Mouse (Mus musculus) hindbrain, embryonic 13.5 days (tissue): ENCODE data around the gene Olfr104-ps. TPM values are rescaled to one million over a fixed set of nuclear protein-coding genes. Genes with fewer than 3 reads are reported as not detected.

ENCODE experiments used
- ATAC-seq: fragments of 200-750 bp; cut with Nextera tagmentation; 2 replicates; pipeline ENCODE4 v1.8.0; 2017; ENCODE audit warnings: moderate TSS enrichment; ENCODE audit not compliant: low FRiP score
- H3K27ac ChIP-seq: fragments of 300-500 bp; sonication (generic); 2 replicates; pipeline ENCODE4 v1.5.1; 2015; ENCODE audit warnings: inconsistent platforms, mild to moderate bottlenecking, moderate library complexity
- H3K27me3 ChIP-seq: fragments of 300-500 bp; sonication (generic); 2 replicates; pipeline ENCODE4 v1.6.1; 2015; ENCODE audit warnings: mild to moderate bottlenecking, inconsistent platforms
- H3K36me3 ChIP-seq: fragments of 300-500 bp; sonication (generic); 2 replicates; pipeline ENCODE4 v1.6.1; 2015; ENCODE audit warnings: mild to moderate bottlenecking, inconsistent platforms
- H3K4me1 ChIP-seq: fragments of 300-500 bp; sonication (generic); replicated peaks from 2 replicates; pipeline ENCODE4 v1.6.1; 2015; ENCODE audit warnings: inconsistent platforms
- H3K4me2 ChIP-seq: fragments of 300-500 bp; sonication (generic); 2 replicates; pipeline ENCODE4 v1.6.1; 2015; ENCODE audit warnings: inconsistent platforms, mild to moderate bottlenecking, moderate library complexity
- H3K4me3 ChIP-seq: fragments of 300-500 bp; sonication (generic); 2 replicates; pipeline ENCODE4 v1.5.1; 2015; ENCODE audit warnings: mild to moderate bottlenecking, inconsistent platforms
- H3K9ac ChIP-seq: fragments of 300-500 bp; sonication (generic); 2 replicates; pipeline ENCODE4 v1.6.1; 2015; ENCODE audit warnings: mild to moderate bottlenecking, inconsistent platforms
- H3K9me3 ChIP-seq: fragments of 300-500 bp; sonication (generic); 2 replicates; pipeline ENCODE4 v1.6.1; 2016; ENCODE audit warnings: inconsistent platforms
- WGBS: fragments of 180-500 bp; shearing (Covaris S2); methylation state at CpG from one replicate; pipeline ENCODE4 v1.1.7; 2015; 5-methylcytosine and 5-hydroxymethylcytosine counted together
- polyA plus RNA-seq: library from polyadenylated mRNA; unstranded; fragments of >200 nt; fragmentation: Nextera tagmentation; extraction: Ambion mirVana; gene quantifications from 2 replicates; pipeline ENCODE4 v1.2.1, GENCODE M21; 2015

Olfr104-ps gene
- polyA plus RNA-seq = not detected in 2 replicates

DNA sequence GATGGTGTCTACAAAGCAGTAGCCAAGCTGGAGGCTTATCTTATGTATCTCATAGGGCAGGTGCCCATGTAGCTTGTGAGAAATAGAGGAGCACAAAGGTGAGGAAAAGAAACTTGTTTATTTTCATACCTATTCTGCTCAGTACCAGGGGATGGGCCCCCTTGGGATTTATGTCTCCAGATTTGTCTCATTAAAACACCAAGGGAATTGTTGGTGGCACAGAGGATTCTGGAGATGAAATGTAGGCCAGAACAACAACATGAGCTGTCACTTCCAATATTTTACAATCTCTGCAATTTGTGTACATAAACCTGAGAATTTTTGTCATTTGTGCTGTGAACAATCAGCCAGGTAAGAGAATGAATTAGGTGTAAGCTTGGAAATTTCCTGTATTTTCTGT is at the start of gene Olfr104-ps:
Olfr104-ps (plus strand) TSS at position 301 of the 400 bp plus-strand sequence.
- no peak within 1 kb of the TSS for H3K27ac ChIP-seq

DNA sequence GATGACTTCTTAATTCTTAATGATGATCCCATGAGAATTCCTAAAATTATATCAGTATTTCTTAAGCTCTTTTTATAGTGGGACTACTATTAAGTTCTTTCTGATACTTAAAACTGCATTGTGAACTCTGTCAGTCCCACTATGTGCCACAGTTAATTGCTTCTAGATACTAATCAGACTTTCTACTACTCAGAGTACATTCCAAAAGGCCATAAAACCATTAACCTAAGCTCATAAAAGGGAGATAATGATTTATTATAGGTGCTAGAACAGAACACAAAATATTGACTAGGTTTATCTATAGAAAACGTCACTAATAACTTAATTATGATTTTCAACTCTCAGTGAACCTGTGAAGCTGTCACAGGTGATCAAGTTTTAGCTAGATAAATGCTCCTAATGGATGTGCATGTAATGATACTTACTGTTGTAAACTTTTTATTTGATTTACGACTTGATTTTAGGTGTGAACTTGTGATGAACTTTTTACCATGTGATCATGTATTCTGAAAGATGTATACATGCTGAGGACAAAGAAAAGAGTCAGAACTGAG is 49.2 kb upstream of the Olfr104-ps start:
- Histone ChIP-seq H3K9me3 (no peaks in the 10 kb centered on the region), H3K4me2 (no peak overlapping the region), H3K4me3 (no peak overlapping the region), H3K4me1 (no peaks in the 10 kb centered on the region), H3K27ac (no peak overlapping the region), H3K27me3 (no peaks in the 10 kb centered on the region), H3K9ac (no peak overlapping the region), H3K36me3 (no peaks in the 10 kb centered on the region)
- 53% methylated on average over 2 of the region's 2 CpGs for WGBS
- no peak for ATAC-seq

More for the DNA sequence above, at the start of gene Olfr104-ps:
- Histone ChIP-seq H3K9ac (no peak within 1 kb of the TSS), H3K36me3 (no peaks in the 10 kb centered on the region), H3K9me3 (no peaks in the 10 kb centered on the region), H3K27me3 (no peaks in the 10 kb centered on the region), H3K4me2 (no peak within 1 kb of the TSS), H3K4me1 (no peaks in the 10 kb centered on the region), H3K4me3 (no peak within 1 kb of the TSS)
- ATAC-seq = no peak

DNA sequence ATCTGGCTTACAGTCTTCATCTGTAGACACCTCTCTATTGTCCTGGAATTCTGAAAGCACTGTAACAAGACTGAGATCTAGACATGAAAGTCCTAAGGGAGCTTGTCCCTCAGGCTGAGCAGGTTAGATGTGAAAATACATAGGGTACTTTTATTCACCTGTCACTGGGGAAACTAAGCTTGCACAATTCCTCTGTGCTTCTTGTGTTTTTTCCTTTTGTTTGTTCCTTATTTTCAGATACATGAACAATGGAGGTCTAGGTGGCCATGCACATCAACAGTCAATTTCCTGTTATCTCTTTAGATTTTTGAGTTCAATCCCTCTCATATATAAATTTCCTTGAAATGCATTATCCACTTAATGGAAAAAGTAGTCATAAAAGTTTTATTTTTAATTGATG is 42.4 kb upstream of the Olfr104-ps start, which contains the start of gene Olfr102:
Olfr102 (minus strand) TSS at position 101 of the 400 bp plus-strand sequence.
- ATAC-seq = no peak

DNA sequence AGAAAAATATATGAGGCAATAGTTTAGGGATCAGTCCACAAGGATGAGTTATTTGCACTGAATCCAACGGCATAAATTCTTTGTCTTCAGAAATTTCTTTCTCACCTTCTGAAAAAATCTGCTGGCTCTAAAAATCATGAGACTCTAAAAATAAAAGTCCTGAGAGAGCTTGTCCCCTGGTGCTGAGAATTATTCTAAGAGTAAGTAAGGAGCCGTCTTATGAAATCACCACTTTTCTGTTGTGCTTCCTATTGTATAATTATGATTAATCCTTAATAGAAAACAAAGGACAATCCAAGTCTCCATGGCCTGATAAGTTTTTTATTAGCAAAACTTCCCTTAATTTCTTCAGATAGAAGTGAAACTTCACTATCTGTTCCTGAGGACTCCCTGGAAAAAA is 19.8 kb upstream of the Olfr104-ps start, which contains the start of gene Olfr103:
Olfr103 (minus strand) TSS at position 101 of the 400 bp plus-strand sequence.
- ATAC-seq = no peak
- Histone ChIP-seq H3K4me2 (no peak within 1 kb of the TSS), H3K9me3 (no peaks in the 10 kb centered on the region), H3K9ac (no peak within 1 kb of the TSS), H3K36me3 (no peaks in the 10 kb centered on the region), H3K4me1 (no peaks in the 10 kb centered on the region), H3K27ac (no peak within 1 kb of the TSS), H3K27me3 (no peaks in the 10 kb centered on the region), H3K4me3 (no peak within 1 kb of the TSS)
- 89% methylated on average over 2 of the region's 2 CpGs for WGBS

More for the DNA sequence above, 42.4 kb upstream of the Olfr104-ps start, which contains the start of gene Olfr102:
- Histone ChIP-seq H3K4me2 (no peak within 1 kb of the TSS), H3K36me3 (no peaks in the 10 kb centered on the region), H3K4me1 (no peaks in the 10 kb centered on the region), H3K27me3 (no peaks in the 10 kb centered on the region), H3K27ac (no peak within 1 kb of the TSS), H3K9ac (no peak within 1 kb of the TSS), H3K4me3 (no peak within 1 kb of the TSS), H3K9me3 (no peaks in the 10 kb centered on the region)

DNA sequence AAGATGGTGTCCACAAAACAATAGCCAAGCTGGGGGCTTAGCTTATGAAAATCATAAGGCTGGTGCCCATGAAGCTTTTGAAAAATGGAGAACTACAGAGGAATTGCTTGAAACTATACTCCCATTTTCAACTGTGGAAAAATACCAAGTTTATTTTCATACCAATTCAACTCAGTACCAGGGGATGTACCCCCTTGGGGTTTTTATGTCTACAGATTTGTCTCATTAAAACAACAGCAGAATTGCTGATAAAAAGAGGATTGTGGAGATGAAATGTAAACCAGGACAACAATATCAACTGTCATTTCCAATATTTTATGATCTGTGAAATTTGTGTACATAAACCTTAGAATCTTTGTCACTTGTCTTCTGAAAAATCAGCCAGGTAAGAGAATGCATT is 19.4 kb downstream of the Olfr104-ps start, which contains the start of gene Olfr105-ps:
Olfr105-ps (plus strand) TSS at position 301 of the 400 bp plus-strand sequence.
- Histone ChIP-seq H3K4me1 (no peaks in the 10 kb centered on the region), H3K27me3 (no peaks in the 10 kb centered on the region), H3K27ac (no peak within 1 kb of the TSS), H3K36me3 (no peaks in the 10 kb centered on the region), H3K9me3 (no peaks in the 10 kb centered on the region), H3K9ac (no peak within 1 kb of the TSS), H3K4me3 (no peak within 1 kb of the TSS), H3K4me2 (no peak within 1 kb of the TSS)
- ATAC-seq = no peak

DNA sequence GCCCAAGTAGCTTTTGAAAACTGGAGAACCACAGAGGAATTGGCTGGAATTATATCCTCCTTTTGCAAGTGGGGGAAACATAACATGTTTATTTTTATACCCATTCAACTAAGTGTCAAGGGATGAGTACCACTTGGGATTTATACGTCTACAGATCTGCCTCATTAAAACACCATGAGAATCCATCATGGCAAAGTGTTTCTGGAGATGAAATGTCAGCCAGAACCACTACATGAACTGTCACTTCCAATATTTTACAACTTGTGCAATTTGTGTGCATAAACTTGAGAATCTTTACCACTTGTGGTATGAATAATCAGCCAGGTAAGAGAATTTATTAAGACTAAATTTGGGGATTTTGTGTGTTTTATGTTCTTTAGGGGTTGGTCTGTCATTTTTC is 30.7 kb downstream of the Olfr104-ps start, which contains the start of gene Olfr106-ps:
Olfr106-ps (plus strand) TSS at position 301 of the 400 bp plus-strand sequence.
- H3K36me3 ChIP-seq = no peaks in the 10 kb centered on the region
- H3K9ac ChIP-seq = no peak within 1 kb of the TSS
- H3K9me3 ChIP-seq = no peaks in the 10 kb centered on the region
- H3K4me2 ChIP-seq = no peak within 1 kb of the TSS
- H3K4me3 ChIP-seq = no peak within 1 kb of the TSS
- H3K4me1 ChIP-seq = no peaks in the 10 kb centered on the region
- ATAC-seq = no peak
- no peak within 1 kb of the TSS for H3K27ac ChIP-seq
- no peaks in the 10 kb centered on the region for H3K27me3 ChIP-seq
- WGBS = 79% methylated on average over 1 of the region's 1 CpGs

DNA sequence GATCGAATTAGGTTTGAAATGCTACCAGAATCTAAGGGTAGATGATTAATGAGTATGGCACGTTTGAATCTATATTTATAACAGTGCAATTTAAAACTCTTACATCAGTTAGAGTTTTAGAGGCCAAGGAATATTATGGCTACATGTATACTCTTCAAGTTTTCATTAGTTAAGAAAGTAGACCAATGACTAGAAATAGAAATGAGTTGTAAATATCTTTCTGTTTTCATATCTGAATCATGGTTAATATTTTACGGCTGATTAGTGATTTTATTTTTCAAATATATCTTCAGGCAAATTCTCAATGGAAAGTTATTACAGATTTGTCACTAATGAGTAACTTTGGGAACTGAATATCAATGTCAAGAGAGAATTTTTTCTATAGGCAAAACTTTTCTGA is 39.5 kb downstream of the Olfr104-ps start, which contains the start of gene Olfr107:
Olfr107 (plus strand) TSS at position 301 of the 400 bp plus-strand sequence.
- no peak within 1 kb of the TSS for H3K4me2 ChIP-seq
- H3K36me3 ChIP-seq = no peaks in the 10 kb centered on the region
- ATAC-seq = no peak
- H3K9me3 ChIP-seq = no peaks in the 10 kb centered on the region
- H3K9ac ChIP-seq = no peak within 1 kb of the TSS
- H3K27ac ChIP-seq = no peak within 1 kb of the TSS
- 83% methylated on average over 3 of the region's 3 CpGs for WGBS
- H3K27me3 ChIP-seq = no peaks in the 10 kb centered on the region
- H3K4me3 ChIP-seq = no peak within 1 kb of the TSS
- H3K4me1 ChIP-seq = no peaks in the 10 kb centered on the region

DNA sequence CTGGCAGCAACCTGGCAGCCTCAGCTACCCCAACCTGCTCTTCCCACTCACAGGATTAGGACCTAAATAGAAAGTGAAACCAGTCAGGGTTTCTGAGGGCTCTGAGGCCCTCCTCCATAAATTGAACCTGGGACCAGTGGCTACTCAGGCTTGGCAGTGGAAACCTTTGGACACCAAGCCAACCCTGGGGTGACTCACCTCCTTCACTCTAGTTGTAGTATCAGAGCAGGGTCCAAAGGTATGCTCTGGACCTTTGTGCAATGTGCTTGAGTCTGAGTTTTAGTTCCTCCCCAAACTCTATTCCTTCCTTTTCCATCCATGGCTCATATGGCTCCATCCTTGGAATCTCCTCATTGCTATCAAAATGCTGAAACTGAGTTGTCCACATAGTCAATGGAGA is 54.0 kb downstream of the Olfr104-ps start:
- Histone ChIP-seq H3K4me3 (no peak overlapping the region), H3K27ac (no peak overlapping the region), H3K9ac (no peak overlapping the region), H3K36me3 (no peaks in the 10 kb centered on the region), H3K27me3 (no peaks in the 10 kb centered on the region), H3K4me2 (no peak overlapping the region), H3K4me1 (no peaks in the 10 kb centered on the region), H3K9me3 (no peaks in the 10 kb centered on the region)
- no peak for ATAC-seq

Other genes with a start within 250 kb of the Olfr104-ps start
- not detected in 2 replicates for gene Olfr92, start 239.5 kb upstream of the Olfr104-ps start, polyA plus RNA-seq
- gene Olfr93, start 198.1 kb upstream of the Olfr104-ps start, polyA plus RNA-seq = not detected in 2 replicates
- gene Ubd, start 165.7 kb upstream of the Olfr104-ps start, polyA plus RNA-seq = not detected in 2 replicates
- gene Olfr94, start 158.6 kb upstream of the Olfr104-ps start, polyA plus RNA-seq = not detected in 2 replicates
- gene Olfr95, start 146.5 kb upstream of the Olfr104-ps start, polyA plus RNA-seq = not detected in 2 replicates
- not detected in 2 replicates for gene Olfr96, start 139.4 kb upstream of the Olfr104-ps start, polyA plus RNA-seq
- not detected in 2 replicates for gene Olfr97, start 122.3 kb upstream of the Olfr104-ps start, polyA plus RNA-seq
- not detected in 2 replicates for gene Olfr98, start 95.8 kb upstream of the Olfr104-ps start, polyA plus RNA-seq
- gene H2-M3, start 89.4 kb upstream of the Olfr104-ps start, polyA plus RNA-seq = 1.1 TPM in 2 replicates
- 0.14 TPM in 1 of 2 replicates, not detected in the other for gene Olfr99, start 76.1 kb upstream of the Olfr104-ps start, polyA plus RNA-seq
- gene Olfr101, start 55.3 kb upstream of the Olfr104-ps start, polyA plus RNA-seq = not detected in 2 replicates
- gene Olfr102, start 42.5 kb upstream of the Olfr104-ps start, polyA plus RNA-seq = not detected in 2 replicates
- gene Olfr103, start 19.9 kb upstream of the Olfr104-ps start, polyA plus RNA-seq = not detected in 2 replicates
- not detected in 2 replicates for gene Olfr105-ps, start 19.5 kb downstream of the Olfr104-ps start, polyA plus RNA-seq
- gene Olfr106-ps, start 30.8 kb downstream of the Olfr104-ps start, polyA plus RNA-seq = not detected in 2 replicates
- gene Olfr107, start 39.6 kb downstream of the Olfr104-ps start, polyA plus RNA-seq = not detected in 2 replicates
- not detected in 2 replicates for gene Olfr108, start 85.9 kb downstream of the Olfr104-ps start, polyA plus RNA-seq
- not detected in 2 replicates for gene Olfr109, start 99.3 kb downstream of the Olfr104-ps start, polyA plus RNA-seq
- gene H2-M2, start 124.0 kb downstream of the Olfr104-ps start, polyA plus RNA-seq = not detected in 2 replicates
- gene Olfr110, start 132.9 kb downstream of the Olfr104-ps start, polyA plus RNA-seq = not detected in 2 replicates
- not detected in 2 replicates for gene Olfr111, start 148.4 kb downstream of the Olfr104-ps start, polyA plus RNA-seq
- gene Olfr112, start 209.9 kb downstream of the Olfr104-ps start, polyA plus RNA-seq = not detected in 2 replicates
- gene Olfr113, start 218.1 kb downstream of the Olfr104-ps start, polyA plus RNA-seq = not detected in 2 replicates
- gene Olfr114, start 233.2 kb downstream of the Olfr104-ps start, polyA plus RNA-seq = not detected in 2 replicates